Mouse (Mus musculus): ENCODE measurements around the gene Zbtb32. TPM values are rescaled to one million over a fixed set of nuclear protein-coding genes. Genes with fewer than 3 reads are reported as not detected.

The Zbtb32 gene
- polyA plus RNA-seq, 1 experiment from 2014 or later = 0.31 TPM

- no peaks in the 10 kb centered on the region for H3K4me1 ChIP-seq (replicated peaks; ENCODE audit: control insufficient read depth, insufficient read depth, low read length)
- H3K27ac ChIP-seq (ENCODE audit: low read depth, low read length) = no peak overlapping the region
- no peak overlapping the region for H3K4me3 ChIP-seq (ENCODE audit: low read depth, low read length)
- 47% methylated on average over 16 of the region's 16 CpGs for WGBS
- no peak for DNase-seq (ENCODE audit: low spot score)
- no peaks in the 10 kb centered on the region for H3K27me3 ChIP-seq (ENCODE audit: control insufficient read depth, insufficient read depth, low read length)
- H3K9me3 ChIP-seq (ENCODE audit: control insufficient read depth, low read length) = no peaks in the 10 kb centered on the region
- no peak for ATAC-seq (replicated peaks; ENCODE audit: low FRiP score)
- no peak overlapping the region for H3K4me2 ChIP-seq (ENCODE audit: low read depth, low read length, severe bottlenecking)
- no peak overlapping the region for H3K9ac ChIP-seq (ENCODE audit: low read length)
- H3K36me3 ChIP-seq (ENCODE audit: control insufficient read depth, insufficient read depth, low read length) = no peaks in the 10 kb centered on the region
Measured at GRCm38 (mm10) chr7:30608476-30608875, 9.8 kb upstream of the Zbtb32 start.

DNA sequence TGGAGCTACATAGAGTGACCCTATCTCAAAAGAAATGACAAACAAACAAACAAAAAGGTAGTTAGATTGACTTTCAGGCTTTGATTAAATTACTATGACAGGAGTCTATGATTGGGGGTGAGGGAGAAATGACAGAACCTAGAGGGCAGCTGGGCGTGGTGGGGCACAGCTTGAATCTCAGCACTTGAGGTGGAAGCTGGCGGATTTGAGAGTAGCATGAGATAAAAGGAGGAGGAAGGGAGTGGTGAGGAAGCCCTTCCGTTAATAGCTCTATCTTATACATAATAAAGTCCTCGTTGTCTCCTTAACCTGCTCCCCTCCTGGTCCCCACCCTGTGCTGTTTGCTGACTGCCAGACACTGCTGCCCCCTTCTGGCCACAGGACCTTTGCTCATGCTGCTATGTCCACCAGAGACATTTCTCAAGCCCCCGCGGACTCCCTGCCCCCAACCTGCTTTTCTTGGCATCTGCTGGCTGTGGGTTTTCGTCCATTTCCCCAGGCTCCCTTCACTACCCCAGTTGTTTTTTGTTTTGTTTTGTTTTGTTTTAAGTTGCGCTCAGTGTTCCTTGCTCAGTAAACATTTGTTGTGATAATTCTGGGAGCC, 9.1 kb upstream of the Zbtb32 start:
- Histone ChIP-seq H3K4me3 (ENCODE audit: low read depth, low read length) (no peak overlapping the region), H3K27ac (ENCODE audit: low read depth, low read length) (no peak overlapping the region), H3K27me3 (ENCODE audit: control insufficient read depth, insufficient read depth, low read length) (no peaks in the 10 kb centered on the region), H3K4me1 (replicated peaks; ENCODE audit: control insufficient read depth, insufficient read depth, low read length) (no peaks in the 10 kb centered on the region), H3K9ac (ENCODE audit: low read length) (no peak overlapping the region), H3K9me3 (ENCODE audit: control insufficient read depth, low read length) (no peaks in the 10 kb centered on the region), H3K4me2 (ENCODE audit: low read depth, low read length, severe bottlenecking) (no peak overlapping the region), H3K36me3 (ENCODE audit: control insufficient read depth, insufficient read depth, low read length) (no peaks in the 10 kb centered on the region)
- WGBS = 32% methylated on average over 8 of the region's 8 CpGs
- peak; percentile 56 for ATAC-seq (replicated peaks; ENCODE audit: low FRiP score)
- DNase-seq (ENCODE audit: low spot score) = peak; percentile 78

- 89% methylated on average over 8 of the region's 8 CpGs for WGBS
- no peak overlapping the region for H3K4me2 ChIP-seq (ENCODE audit: low read depth, low read length, severe bottlenecking)
- no peak overlapping the region for H3K27ac ChIP-seq (ENCODE audit: low read depth, low read length)
- no peak overlapping the region for H3K9ac ChIP-seq (ENCODE audit: low read length)
- no peak for DNase-seq (ENCODE audit: low spot score)
- H3K27me3 ChIP-seq (ENCODE audit: control insufficient read depth, insufficient read depth, low read length) = no peaks in the 10 kb centered on the region
- no peak overlapping the region for H3K4me3 ChIP-seq (ENCODE audit: low read depth, low read length)
- H3K36me3 ChIP-seq (ENCODE audit: control insufficient read depth, insufficient read depth, low read length) = no peaks in the 10 kb centered on the region
- no peaks in the 10 kb centered on the region for H3K9me3 ChIP-seq (ENCODE audit: control insufficient read depth, low read length)
- no peak for ATAC-seq (replicated peaks; ENCODE audit: low FRiP score)
- H3K4me1 ChIP-seq (replicated peaks; ENCODE audit: control insufficient read depth, insufficient read depth, low read length) = no peaks in the 10 kb centered on the region
Measured at GRCm38 (mm10) chr7:30604944-30605343, 6.2 kb upstream of the Zbtb32 start.

DNA sequence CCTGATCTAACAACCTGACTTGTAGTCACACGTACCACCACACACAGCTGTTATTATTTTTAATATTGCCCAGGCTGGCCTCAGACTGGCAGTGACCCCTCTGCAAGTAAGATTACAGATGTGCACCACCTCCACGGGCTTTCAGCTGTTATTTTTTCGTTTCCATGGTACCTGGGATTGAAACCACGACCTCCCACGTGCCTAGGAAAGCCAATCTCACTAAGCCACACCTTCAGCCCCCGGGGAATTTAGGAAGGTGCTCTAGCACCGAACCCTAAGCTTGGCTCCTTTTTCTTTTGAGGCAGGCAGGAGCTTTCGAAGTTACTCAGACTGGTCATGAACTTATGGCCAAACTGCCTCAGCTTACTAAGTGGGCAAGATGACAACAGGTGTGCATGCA, 5.7 kb upstream of the Zbtb32 start:
- 71% methylated on average over 8 of the region's 8 CpGs for WGBS
- Histone ChIP-seq H3K4me2 (ENCODE audit: low read depth, low read length, severe bottlenecking) (no peak overlapping the region), H3K27me3 (ENCODE audit: control insufficient read depth, insufficient read depth, low read length) (no peaks in the 10 kb centered on the region), H3K36me3 (ENCODE audit: control insufficient read depth, insufficient read depth, low read length) (no peaks in the 10 kb centered on the region), H3K4me3 (ENCODE audit: low read depth, low read length) (no peak overlapping the region), H3K27ac (ENCODE audit: low read depth, low read length) (no peak overlapping the region), H3K4me1 (replicated peaks; ENCODE audit: control insufficient read depth, insufficient read depth, low read length) (no peaks in the 10 kb centered on the region), H3K9me3 (ENCODE audit: control insufficient read depth, low read length) (no peaks in the 10 kb centered on the region), H3K9ac (ENCODE audit: low read length) (no peak overlapping the region)
- ATAC-seq (replicated peaks; ENCODE audit: low FRiP score) (no peak), DNase-seq (ENCODE audit: low spot score) (no peak)

GRCm38 (mm10) chr7:30602583-30602982, 3.9 kb upstream of the Zbtb32 start:
- Histone ChIP-seq H3K4me3 (ENCODE audit: low read depth, low read length) (no peak overlapping the region), H3K36me3 (ENCODE audit: control insufficient read depth, insufficient read depth, low read length) (no peaks in the 10 kb centered on the region), H3K9ac (ENCODE audit: low read length) (no peak overlapping the region), H3K27me3 (ENCODE audit: control insufficient read depth, insufficient read depth, low read length) (no peaks in the 10 kb centered on the region), H3K27ac (ENCODE audit: low read depth, low read length) (no peak overlapping the region), H3K9me3 (ENCODE audit: control insufficient read depth, low read length) (no peaks in the 10 kb centered on the region), H3K4me2 (ENCODE audit: low read depth, low read length, severe bottlenecking) (no peak overlapping the region), H3K4me1 (replicated peaks; ENCODE audit: control insufficient read depth, insufficient read depth, low read length) (no peaks in the 10 kb centered on the region)
- WGBS = 72% methylated on average over 3 of the region's 3 CpGs
- ATAC-seq (replicated peaks; ENCODE audit: low FRiP score) = no peak
- DNase-seq (ENCODE audit: low spot score) = no peak

GRCm38 (mm10) chr7:30600651-30601050, 1.9 kb upstream of the Zbtb32 start:
- no peak overlapping the region for H3K4me3 ChIP-seq (ENCODE audit: low read depth, low read length)
- no peaks in the 10 kb centered on the region for H3K36me3 ChIP-seq (ENCODE audit: control insufficient read depth, insufficient read depth, low read length)
- no peak for ATAC-seq (replicated peaks; ENCODE audit: low FRiP score)
- no peak overlapping the region for H3K4me2 ChIP-seq (ENCODE audit: low read depth, low read length, severe bottlenecking)
- H3K27ac ChIP-seq (ENCODE audit: low read depth, low read length) = no peak overlapping the region
- WGBS = 76% methylated on average over 7 of the region's 7 CpGs
- H3K27me3 ChIP-seq (ENCODE audit: control insufficient read depth, insufficient read depth, low read length) = no peaks in the 10 kb centered on the region
- no peak for DNase-seq (ENCODE audit: low spot score)
- no peaks in the 10 kb centered on the region for H3K4me1 ChIP-seq (replicated peaks; ENCODE audit: control insufficient read depth, insufficient read depth, low read length)
- H3K9me3 ChIP-seq (ENCODE audit: control insufficient read depth, low read length) = no peaks in the 10 kb centered on the region
- H3K9ac ChIP-seq (ENCODE audit: low read length) = no peak overlapping the region

GRCm38 (mm10) chr7:30599933-30600353, 1.2 kb upstream of the Zbtb32 start:
- Histone ChIP-seq H3K27me3 (ENCODE audit: control insufficient read depth, insufficient read depth, low read length) (no peaks in the 10 kb centered on the region), H3K4me2 (ENCODE audit: low read depth, low read length, severe bottlenecking) (peak overlapping the region; percentile 26; the same call in 1 of the 2 replicates), H3K4me3 (ENCODE audit: low read depth, low read length) (no peak overlapping the region), H3K9me3 (ENCODE audit: control insufficient read depth, low read length) (no peaks in the 10 kb centered on the region), H3K9ac (ENCODE audit: low read length) (no peak overlapping the region), H3K4me1 (replicated peaks; ENCODE audit: control insufficient read depth, insufficient read depth, low read length) (no peaks in the 10 kb centered on the region), H3K36me3 (ENCODE audit: control insufficient read depth, insufficient read depth, low read length) (no peaks in the 10 kb centered on the region), H3K27ac (ENCODE audit: low read depth, low read length) (no peak overlapping the region)
- 3% methylated on average over 16 of the region's 16 CpGs for WGBS
- peak; percentile 98 for ATAC-seq (replicated peaks; ENCODE audit: low FRiP score)
- peak; percentile 92 for DNase-seq (ENCODE audit: low spot score)

- H3K9ac ChIP-seq (ENCODE audit: low read length) = no peak overlapping the region
- no peak overlapping the region for H3K27ac ChIP-seq (ENCODE audit: low read depth, low read length)
- no peaks in the 10 kb centered on the region for H3K27me3 ChIP-seq (ENCODE audit: control insufficient read depth, insufficient read depth, low read length)
- no peak overlapping the region for H3K4me3 ChIP-seq (ENCODE audit: low read depth, low read length)
- no peaks in the 10 kb centered on the region for H3K4me1 ChIP-seq (replicated peaks; ENCODE audit: control insufficient read depth, insufficient read depth, low read length)
- ATAC-seq (replicated peaks; ENCODE audit: low FRiP score) (no peak), DNase-seq (ENCODE audit: low spot score) (no peak)
- WGBS = 75% methylated on average over 5 of the region's 5 CpGs
- H3K36me3 ChIP-seq (ENCODE audit: control insufficient read depth, insufficient read depth, low read length) = no peaks in the 10 kb centered on the region
- no peak overlapping the region for H3K4me2 ChIP-seq (ENCODE audit: low read depth, low read length, severe bottlenecking)
- H3K9me3 ChIP-seq (ENCODE audit: control insufficient read depth, low read length) = no peaks in the 10 kb centered on the region
Measured at GRCm38 (mm10) chr7:30596811-30597210, 1.9 kb downstream of the Zbtb32 start.

DNA sequence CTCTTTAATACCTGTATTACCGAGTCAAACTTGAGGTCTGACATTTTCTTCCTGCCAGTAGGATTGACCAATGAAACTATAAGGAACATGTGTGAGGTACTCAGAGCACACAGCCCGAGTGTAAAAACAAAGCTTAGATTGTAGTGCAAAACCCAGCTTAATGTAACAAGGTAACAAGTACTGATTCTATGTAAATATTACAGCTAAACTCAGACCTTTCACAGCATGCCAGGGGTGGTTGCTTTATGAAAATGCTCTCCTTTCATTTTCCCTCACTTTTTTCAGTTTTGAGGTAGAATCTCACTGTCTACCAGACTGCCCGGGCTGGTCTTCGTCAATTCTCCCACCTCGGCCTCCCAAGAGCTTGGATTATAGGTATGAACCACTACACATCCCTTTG, 2.6 kb downstream of the Zbtb32 start:
- H3K4me2 ChIP-seq (ENCODE audit: low read depth, low read length, severe bottlenecking) = no peak overlapping the region
- H3K9me3 ChIP-seq (ENCODE audit: control insufficient read depth, low read length) = no peaks in the 10 kb centered on the region
- no peaks in the 10 kb centered on the region for H3K4me1 ChIP-seq (replicated peaks; ENCODE audit: control insufficient read depth, insufficient read depth, low read length)
- WGBS = 86% methylated on average over 5 of the region's 5 CpGs
- H3K27me3 ChIP-seq (ENCODE audit: control insufficient read depth, insufficient read depth, low read length) = no peaks in the 10 kb centered on the region
- no peaks in the 10 kb centered on the region for H3K36me3 ChIP-seq (ENCODE audit: control insufficient read depth, insufficient read depth, low read length)
- H3K9ac ChIP-seq (ENCODE audit: low read length) = no peak overlapping the region; the same call in 1 of the 2 replicates
- DNase-seq (ENCODE audit: low spot score) = no peak
- no peak for ATAC-seq (replicated peaks; ENCODE audit: low FRiP score)
- H3K27ac ChIP-seq (ENCODE audit: low read depth, low read length) = no peak overlapping the region
- H3K4me3 ChIP-seq (ENCODE audit: low read depth, low read length) = no peak overlapping the region

Data from forebrain, embryonic 11.5 days (tissue).